26 mouse cellular contexts compared by ENCODE assay signal in genomic region chrX:42502291-42503043, GRCm38 (mm10). TPM values are rescaled to one million over a fixed set of nuclear protein-coding genes. Genes with fewer than 3 reads are reported as not detected.
DNase-seq lines count a peak whose midpoint lies in the region; ATAC-seq lines count a peak whose summit lies in the region.
"Had no signal": no experiment of that assay in that cellular context is flagged by ENCODE, and none has a peak within 500 bp of the region (broad histone marks: within the 10 kb centered on the region; RNA-seq: fewer than 3 reads in every experiment).

Gene Sh2d1a (plus strand): TSS chrX:42502453.

- H3K27ac ChIP-seq in heart, embryonic 16.5 days (ENCODE audit: low read length), result no peak within 1 kb of the TSS; the same call in 1 of the 2 replicates
- no peak within 1 kb of the TSS for H3K27ac ChIP-seq in embryonic facial prominence, embryonic 10.5 days (replicated peaks)
- H3K27ac ChIP-seq: embryonic facial prominence, embryonic 15.5 days; gastrocnemius, adult 2 months; stomach, embryonic 15.5 days had no signal

- intact Hi-C loops in heart, postnatal 10 days (cut with DNase I), result no loop called here

- H3K4me1 ChIP-seq in heart, embryonic 16.5 days (ENCODE audit: control insufficient read depth, insufficient read depth, low read length), result no peaks in the 10 kb centered on the region
- H3K4me1 ChIP-seq in embryonic facial prominence, embryonic 10.5 days, result no peaks in the 10 kb centered on the region
- H3K4me1 ChIP-seq: embryonic facial prominence, embryonic 15.5 days; stomach, embryonic 15.5 days had no signal

- H3K9ac ChIP-seq in heart, embryonic 16.5 days (ENCODE audit: low read length), result no peak within 1 kb of the TSS; the same call in 1 of the 2 replicates
- H3K9ac ChIP-seq: embryonic facial prominence, embryonic 15.5 days; forebrain, postnatal 0 days; lung, embryonic 14.5 days; stomach, embryonic 15.5 days had no signal

- ATAC-seq in heart, embryonic 16.5 days (replicated peaks; ENCODE audit: extremely low read depth, insufficient read depth, low FRiP score), result no peak
- ATAC-seq: forebrain, postnatal 0 days had no signal

- DNase-seq in heart, postnatal 10 days, result no peak
- DNase-seq in R1 (ENCODE audit: low read depth, low spot score), result peak; percentile 1
- peak; percentile 75 for DNase-seq in naive thymus-derived CD4-positive, alpha-beta T cell, adult 2 months (ENCODE audit: low read depth)
- peak; percentile 71 to 77 for DNase-seq in thymus, postnatal 10 days (ENCODE audit: low spot score in 2 of 2)
- DNase-seq in embryonic facial prominence, embryonic 10.5 days (ENCODE audit: low spot score), result no peak
- no peak for DNase-seq in cerebellum, postnatal 4 days (ENCODE audit: low spot score in 2 of 2)
- no peak for DNase-seq in frontal cortex, postnatal 36 days (ENCODE audit: low spot score in 2 of 2)
- DNase-seq: adrenal gland, adult 8-10 months; cerebellum, adult 9-11 months; embryo, embryonic 11 days; forebrain, postnatal 0 days; gastrocnemius, adult 2 months; kidney, adult 2 months; kidney, postnatal 14 days; layer of hippocampus, adult 9-11 months; lung, embryonic 14.5 days; lung, postnatal 4 days had no signal

- no peaks in the 10 kb centered on the region for H3K36me3 ChIP-seq in heart, embryonic 16.5 days (ENCODE audit: control insufficient read depth, insufficient read depth)
- no peaks in the 10 kb centered on the region for H3K36me3 ChIP-seq in embryonic facial prominence, embryonic 10.5 days (replicated peaks)
- H3K36me3 ChIP-seq: embryonic facial prominence, embryonic 15.5 days; stomach, embryonic 15.5 days had no signal

- H3K4me3 ChIP-seq in heart, embryonic 16.5 days (ENCODE audit: low read length), result peak within 1 kb of the TSS; percentile 4; the same call in 1 of the 2 replicates
- no peak within 1 kb of the TSS for H3K4me3 ChIP-seq in embryonic facial prominence, embryonic 10.5 days
- H3K4me3 ChIP-seq: embryonic facial prominence, embryonic 15.5 days; gastrocnemius, adult 2 months; stomach, embryonic 15.5 days had no signal

- H3K4me2 ChIP-seq in heart, embryonic 16.5 days (ENCODE audit: low read depth, low read length), result no peak within 1 kb of the TSS
- H3K4me2 ChIP-seq: embryonic facial prominence, embryonic 15.5 days; heart, embryonic 11.5 days; liver, embryonic 11.5 days; lung, embryonic 14.5 days; stomach, embryonic 15.5 days had no signal

- H3K27me3 ChIP-seq in heart, embryonic 16.5 days (ENCODE audit: control insufficient read depth, insufficient read depth, low read length), result no peaks in the 10 kb centered on the region
- no peaks in the 10 kb centered on the region for H3K27me3 ChIP-seq in embryonic facial prominence, embryonic 10.5 days (replicated peaks; ENCODE audit: low read depth, poor library complexity, severe bottlenecking)
- H3K27me3 ChIP-seq: embryonic facial prominence, embryonic 15.5 days; stomach, embryonic 15.5 days had no signal

- WGBS in heart, embryonic 16.5 days, result 77% methylated on average over 13 of the region's 13 CpGs
- 77% methylated on average over 13 of the region's 13 CpGs for WGBS in embryonic facial prominence, embryonic 10.5 days

- H3K9me3 ChIP-seq in heart, embryonic 16.5 days (replicated peaks; ENCODE audit: control insufficient read depth, low read length), result no peaks in the 10 kb centered on the region
- H3K9me3 ChIP-seq in embryonic facial prominence, embryonic 10.5 days, result no peaks in the 10 kb centered on the region
- H3K9me3 ChIP-seq: embryonic facial prominence, embryonic 15.5 days; stomach, embryonic 15.5 days had no signal

RNA-seq across cellular contexts. Expression of gene Sh2d1a, which starts in this region (rescaled TPM):
- polyA plus RNA-seq in heart, embryonic 16.5 days (2015; fragmentation: Nextera tagmentation; extraction: Ambion mirVana), result 4.9 and 17.9 TPM in 2 replicates
- under 1 TPM; 0.41 to 0.47 TPM for total RNA-seq in heart, postnatal 10 days (2021)
- polyA plus RNA-seq in embryonic facial prominence, embryonic 10.5 days (2016; fragmentation: Nextera tagmentation; extraction: Ambion mirVana), result 0.23 and 0.44 TPM in 2 replicates
- total RNA-seq: adrenal gland, adult 8-10 months; forebrain, postnatal 0 days; gastrocnemius, adult 2 months; granulocyte monocyte progenitor cell, adult 5-6 weeks; hematopoietic stem cell, adult 5-6 weeks; left cerebral cortex, adult 8-10 months had no signal
- polyA plus RNA-seq: heart, embryonic 11.5 days; limb, embryonic 11.5 days; liver, embryonic 11.5 days; lung, embryonic 14.5 days had no signal

Comparison
In these comparisons a context has a peak if more than half of its experiments do, and no peak if none do; other contexts are left out.
1. DNase-seq: peak in R1 (single experiment), naive thymus-derived CD4-positive, alpha-beta T cell, adult 2 months (single experiment) and thymus, postnatal 10 days (2 of 2); none in heart, postnatal 10 days (0 of 2), embryonic facial prominence, embryonic 10.5 days (single experiment), cerebellum, postnatal 4 days (0 of 2) and frontal cortex, postnatal 36 days (0 of 2).